Mouse (Mus musculus): ENCODE measurements around the gene Med29. TPM values are rescaled to one million over a fixed set of nuclear protein-coding genes. Genes with fewer than 3 reads are reported as not detected.
"Not testable (repeated sequence)": the region's sequence is repeated elsewhere in the genome, so short reads cannot be mapped to it uniquely, and the experiment has no call there.

Med29 gene
- polyA plus RNA-seq, 1 experiment from 2014 or later, result 46.8 TPM

DNA sequence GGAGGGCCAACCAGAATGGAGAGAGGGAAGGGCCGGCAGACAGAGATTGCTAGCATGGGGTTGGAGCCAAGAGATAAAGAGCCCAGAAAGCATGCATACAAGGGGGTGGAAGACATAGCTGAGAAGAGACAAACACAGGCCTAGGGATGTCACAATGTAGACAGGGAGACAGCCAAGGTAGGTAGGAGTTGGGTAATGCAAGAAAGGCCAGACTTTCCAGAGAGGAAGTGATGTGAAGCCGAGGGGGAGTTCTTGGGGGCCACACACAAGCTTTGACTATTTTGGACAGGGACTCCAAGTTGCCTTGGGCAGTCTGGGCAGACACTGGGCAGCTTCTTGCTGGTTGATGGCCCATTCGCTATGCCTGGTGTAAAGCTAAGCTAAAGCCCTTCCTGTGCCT lies 9.4 kb upstream of the Med29 start:
- no peak overlapping the region for H3K9ac ChIP-seq (ENCODE audit: low read length)
- ATAC-seq (ENCODE audit: low read depth), result no peak
- H3K4me2 ChIP-seq (ENCODE audit: low read depth, low read length), result no peak overlapping the region
- H3K9me3 ChIP-seq (ENCODE audit: control insufficient read depth, low read length), result no peaks in the 10 kb centered on the region
- H3K27me3 ChIP-seq (ENCODE audit: control insufficient read depth, insufficient read depth, low read depth, low read length), result no peaks in the 10 kb centered on the region
- no peaks in the 10 kb centered on the region for H3K4me1 ChIP-seq (replicated peaks; ENCODE audit: control insufficient read depth, insufficient read depth, low read length)
- no peak overlapping the region for H3K27ac ChIP-seq (ENCODE audit: low read length)
- 68% methylated on average over 3 of the region's 3 CpGs for WGBS
- no peak overlapping the region for H3K4me3 ChIP-seq (ENCODE audit: low read length)
- H3K36me3 ChIP-seq (ENCODE audit: control insufficient read depth, insufficient read depth, low read length), result peaks cover 60% of the 10 kb centered on the region

- ATAC-seq (ENCODE audit: low read depth), result no peak
- Histone ChIP-seq H3K4me1 (replicated peaks; ENCODE audit: control insufficient read depth, insufficient read depth, low read length) (no peaks in the 10 kb centered on the region), H3K9ac (ENCODE audit: low read length) (no peak overlapping the region), H3K27ac (ENCODE audit: low read length) (no peak overlapping the region), H3K4me2 (ENCODE audit: low read depth, low read length) (no peak overlapping the region), H3K9me3 (ENCODE audit: control insufficient read depth, low read length) (no peaks in the 10 kb centered on the region), H3K36me3 (ENCODE audit: control insufficient read depth, insufficient read depth, low read length) (peaks cover 62% of the 10 kb centered on the region), H3K4me3 (ENCODE audit: low read length) (no peak overlapping the region), H3K27me3 (ENCODE audit: control insufficient read depth, insufficient read depth, low read depth, low read length) (no peaks in the 10 kb centered on the region)
- 100% methylated on average over 1 of the region's 1 CpGs for WGBS
Observed at GRCm38 (mm10) chr7:28401030-28401429, 8.5 kb upstream of the Med29 start.

- Histone ChIP-seq H3K9me3 (ENCODE audit: control insufficient read depth, low read length) (no peaks in the 10 kb centered on the region), H3K4me2 (ENCODE audit: low read depth, low read length) (no peak overlapping the region), H3K36me3 (ENCODE audit: control insufficient read depth, insufficient read depth, low read length) (peaks cover 54% of the 10 kb centered on the region), H3K27ac (ENCODE audit: low read length) (no peak overlapping the region), H3K27me3 (ENCODE audit: control insufficient read depth, insufficient read depth, low read depth, low read length) (no peaks in the 10 kb centered on the region), H3K9ac (ENCODE audit: low read length) (no peak overlapping the region), H3K4me3 (ENCODE audit: low read length) (no peak overlapping the region), H3K4me1 (replicated peaks; ENCODE audit: control insufficient read depth, insufficient read depth, low read length) (peaks cover 2% of the 10 kb centered on the region)
- ATAC-seq (ENCODE audit: low read depth), result no peak
- 84% methylated on average over 10 of the region's 10 CpGs for WGBS
Observed at GRCm38 (mm10) chr7:28398696-28399340, 6.3 kb upstream of the Med29 start.

- Histone ChIP-seq H3K9me3 (ENCODE audit: control insufficient read depth, low read length) (no peaks in the 10 kb centered on the region), H3K27me3 (ENCODE audit: control insufficient read depth, insufficient read depth, low read depth, low read length) (no peaks in the 10 kb centered on the region), H3K4me3 (ENCODE audit: low read length) (no peak overlapping the region), H3K4me1 (replicated peaks; ENCODE audit: control insufficient read depth, insufficient read depth, low read length) (peaks cover 6% of the 10 kb centered on the region), H3K27ac (ENCODE audit: low read length) (no peak overlapping the region), H3K9ac (ENCODE audit: low read length) (no peak overlapping the region), H3K36me3 (ENCODE audit: control insufficient read depth, insufficient read depth, low read length) (peaks cover 48% of the 10 kb centered on the region), H3K4me2 (ENCODE audit: low read depth, low read length) (no peak overlapping the region)
- WGBS, result 53% methylated on average over 3 of the region's 3 CpGs
- no peak for ATAC-seq (ENCODE audit: low read depth)
Observed at GRCm38 (mm10) chr7:28398000-28398399, 5.5 kb upstream of the Med29 start.

DNA sequence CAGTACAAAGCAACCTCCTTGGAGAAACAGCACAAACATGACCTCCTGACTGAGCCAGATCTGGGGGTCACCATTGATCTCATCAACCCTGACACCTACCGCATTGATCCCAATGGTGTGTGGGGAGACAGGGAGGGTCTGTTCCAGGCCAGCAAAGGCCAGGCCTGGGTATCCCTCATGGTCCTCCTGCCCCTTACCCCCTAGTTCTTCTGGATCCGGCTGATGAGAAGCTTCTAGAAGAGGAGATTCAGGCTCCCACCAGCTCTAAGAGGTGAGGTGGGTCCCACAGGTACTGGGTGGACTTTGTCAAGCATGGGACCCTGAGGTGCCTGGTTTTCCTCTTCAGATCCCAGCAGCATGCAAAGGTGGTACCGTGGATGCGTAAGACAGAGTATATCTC lies 2.9 kb upstream of the Med29 start:
- ATAC-seq (ENCODE audit: low read depth), result no peak
- no peak overlapping the region for H3K27ac ChIP-seq (ENCODE audit: low read length)
- peaks cover 12% of the 10 kb centered on the region for H3K4me1 ChIP-seq (replicated peaks; ENCODE audit: control insufficient read depth, insufficient read depth, low read length)
- WGBS, result 88% methylated on average over 4 of the region's 4 CpGs
- no peak overlapping the region for H3K9ac ChIP-seq (ENCODE audit: low read length)
- H3K36me3 ChIP-seq (ENCODE audit: control insufficient read depth, insufficient read depth, low read length), result peaks cover 38% of the 10 kb centered on the region
- no peaks in the 10 kb centered on the region for H3K9me3 ChIP-seq (ENCODE audit: control insufficient read depth, low read length)
- H3K27me3 ChIP-seq (ENCODE audit: control insufficient read depth, insufficient read depth, low read depth, low read length), result no peaks in the 10 kb centered on the region
- no peak overlapping the region for H3K4me3 ChIP-seq (ENCODE audit: low read length)
- H3K4me2 ChIP-seq (ENCODE audit: low read depth, low read length), result no peak overlapping the region

- 4% methylated on average over 22 of the region's 22 CpGs for WGBS
- Histone ChIP-seq H3K4me1 (replicated peaks; ENCODE audit: control insufficient read depth, insufficient read depth, low read length) (peaks cover 12% of the 10 kb centered on the region), H3K27me3 (ENCODE audit: control insufficient read depth, insufficient read depth, low read depth, low read length) (no peaks in the 10 kb centered on the region), H3K9me3 (ENCODE audit: control insufficient read depth, low read length) (no peaks in the 10 kb centered on the region), H3K36me3 (ENCODE audit: control insufficient read depth, insufficient read depth, low read length) (peaks cover 33% of the 10 kb centered on the region), H3K4me3 (ENCODE audit: low read length) (peak overlapping the region; percentile 61), H3K9ac (ENCODE audit: low read length) (peak overlapping the region; percentile 74), H3K27ac (ENCODE audit: low read length) (peak overlapping the region; percentile 67), H3K4me2 (ENCODE audit: low read depth, low read length) (peak overlapping the region; percentile 86)
- 0 out of 2 replicates have a peak, but pooled peaks have one; percentile 0 for ATAC-seq (ENCODE audit: low read depth)
Observed at GRCm38 (mm10) chr7:28393272-28393951, 904 bp upstream of the Med29 start.

GRCm38 (mm10) chr7:28390331-28390730 lies 2.2 kb downstream of the Med29 start:
- Histone ChIP-seq H3K36me3 (ENCODE audit: control insufficient read depth, insufficient read depth, low read length) (peaks cover 16% of the 10 kb centered on the region), H3K4me2 (ENCODE audit: low read depth, low read length) (no peak overlapping the region), H3K27ac (ENCODE audit: low read length) (no peak overlapping the region), H3K9ac (ENCODE audit: low read length) (no peak overlapping the region), H3K9me3 (ENCODE audit: control insufficient read depth, low read length) (no peaks in the 10 kb centered on the region), H3K4me3 (ENCODE audit: low read length) (no peak overlapping the region), H3K4me1 (replicated peaks; ENCODE audit: control insufficient read depth, insufficient read depth, low read length) (peaks cover 17% of the 10 kb centered on the region), H3K27me3 (ENCODE audit: control insufficient read depth, insufficient read depth, low read depth, low read length) (no peaks in the 10 kb centered on the region)
- no peak for ATAC-seq (ENCODE audit: low read depth)
- WGBS, result 90% methylated on average over 3 of the region's 3 CpGs

- not testable (repeated sequence) for ATAC-seq (ENCODE audit: low read depth); H3K9ac ChIP-seq (ENCODE audit: low read length); H3K4me3 ChIP-seq (ENCODE audit: low read length); H3K9me3 ChIP-seq (ENCODE audit: control insufficient read depth, low read length); H3K27me3 ChIP-seq (ENCODE audit: control insufficient read depth, insufficient read depth, low read depth, low read length); H3K4me2 ChIP-seq (ENCODE audit: low read depth, low read length); H3K27ac ChIP-seq (ENCODE audit: low read length)
- peaks cover 21% of the 10 kb centered on the region for H3K4me1 ChIP-seq (replicated peaks; ENCODE audit: control insufficient read depth, insufficient read depth, low read length)
- peaks cover 17% of the 10 kb centered on the region for H3K36me3 ChIP-seq (ENCODE audit: control insufficient read depth, insufficient read depth, low read length)
- 84% methylated on average over 7 of the region's 7 CpGs for WGBS
Observed at GRCm38 (mm10) chr7:28387384-28387783, 5.1 kb downstream of the Med29 start.

DNA sequence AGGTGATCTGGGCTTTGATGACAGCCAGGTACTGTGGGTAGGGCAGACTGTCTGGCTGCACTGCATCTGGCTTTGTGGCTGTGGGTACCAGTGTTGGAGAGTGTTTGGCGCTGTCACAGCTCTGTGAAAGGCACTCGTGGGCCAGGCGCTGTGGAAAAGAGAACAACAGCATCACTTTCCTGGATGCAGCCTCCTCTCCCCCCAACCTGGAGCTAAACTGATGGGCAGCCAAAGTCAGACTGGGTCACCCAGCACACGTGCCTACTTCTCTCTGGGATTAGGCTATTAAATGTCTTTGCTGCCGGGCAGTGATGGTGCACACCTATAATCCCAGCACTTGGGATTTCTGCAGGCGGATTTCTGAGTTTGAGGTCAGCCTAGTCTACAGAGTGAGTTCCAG lies 5.6 kb downstream of the Med29 start:
- H3K36me3 ChIP-seq (ENCODE audit: control insufficient read depth, insufficient read depth, low read length), result peaks cover 17% of the 10 kb centered on the region
- H3K4me2 ChIP-seq (ENCODE audit: low read depth, low read length); H3K9me3 ChIP-seq (ENCODE audit: control insufficient read depth, low read length); ATAC-seq (ENCODE audit: low read depth); H3K4me3 ChIP-seq (ENCODE audit: low read length); H3K9ac ChIP-seq (ENCODE audit: low read length); H3K27me3 ChIP-seq (ENCODE audit: control insufficient read depth, insufficient read depth, low read depth, low read length); H3K27ac ChIP-seq (ENCODE audit: low read length): not testable (repeated sequence)
- 69% methylated on average over 6 of the region's 6 CpGs for WGBS
- peaks cover 22% of the 10 kb centered on the region for H3K4me1 ChIP-seq (replicated peaks; ENCODE audit: control insufficient read depth, insufficient read depth, low read length)

Measured in lung, embryonic 16.5 days (tissue).